Mouse (Mus musculus): ENCODE results near the gene Ehbp1.

Gene Ehbp1

DNA sequence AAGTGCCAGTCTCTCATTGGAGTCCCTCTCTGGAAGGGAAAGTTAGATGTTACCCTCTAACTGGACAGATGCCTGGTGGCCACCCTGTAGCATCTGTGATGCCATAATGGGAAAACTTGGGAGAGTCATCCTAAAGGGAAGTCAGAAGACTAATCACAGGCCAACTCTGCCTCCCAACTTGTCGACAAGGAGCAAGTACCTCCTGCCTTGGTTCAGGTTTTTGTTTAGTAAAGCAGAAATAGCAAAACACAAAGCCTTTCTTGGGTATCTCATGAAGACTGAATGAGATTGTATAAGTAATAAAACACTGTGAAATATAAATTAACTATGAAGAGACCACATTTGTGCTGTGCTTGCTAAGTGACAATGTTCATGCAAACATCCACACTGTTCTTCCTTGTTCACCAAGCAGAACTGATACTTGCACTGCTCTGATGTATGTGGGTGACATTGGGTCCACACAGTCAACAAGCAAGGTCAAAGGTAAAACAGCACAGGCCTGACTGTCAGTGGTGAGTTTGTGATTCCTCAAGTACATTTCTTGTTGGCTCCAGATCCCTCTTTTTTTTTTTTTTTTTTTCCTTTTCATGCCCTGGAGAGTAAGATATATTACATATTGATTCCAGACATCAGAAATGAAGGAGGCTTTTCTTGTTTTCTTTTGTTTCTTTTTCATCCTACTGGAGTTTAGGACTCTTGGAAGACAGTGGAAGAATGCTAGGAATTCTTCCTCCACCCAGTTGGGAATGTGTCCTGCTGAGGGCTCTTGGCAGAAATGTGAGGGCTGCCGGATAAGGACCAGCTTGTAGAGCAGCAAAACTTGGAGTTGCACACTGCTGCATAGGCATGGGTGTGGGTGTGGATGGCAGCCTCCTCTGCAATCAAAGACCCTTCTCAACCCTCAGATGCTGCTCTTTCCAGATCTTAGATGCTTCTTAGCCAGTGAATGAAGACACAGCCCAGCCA lies at the start of gene Ehbp1:
Gene Ehbp1, minus strand, starts transcription at position 51 of the 966 bp plus-strand sequence.
- no peak for DNase-seq

GRCm38 (mm10) chr11:22387472-22388098 lies 45.5 kb upstream of the Ehbp1 start:
- DNase-seq, result no peak

DNA sequence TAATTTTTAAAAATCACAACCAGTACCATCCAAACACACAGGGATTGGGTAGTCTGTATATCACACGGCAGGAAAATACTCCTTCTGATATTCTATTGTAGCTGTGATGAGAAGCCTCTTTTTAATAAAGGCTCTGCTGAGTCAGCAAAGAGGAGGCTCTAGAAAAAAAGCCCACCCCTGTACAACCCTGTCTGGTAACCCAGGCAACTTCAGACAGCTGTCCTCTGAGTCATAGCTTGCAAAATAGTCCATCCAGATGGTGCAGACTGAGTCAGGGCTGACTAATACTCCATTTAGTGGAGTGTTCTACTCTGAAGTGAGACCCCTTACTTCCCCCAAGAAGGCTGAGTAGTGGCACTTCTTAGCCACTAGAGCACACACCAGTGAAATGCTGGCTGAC lies 41.4 kb upstream of the Ehbp1 start:
- DNase-seq, result no peak

DNA sequence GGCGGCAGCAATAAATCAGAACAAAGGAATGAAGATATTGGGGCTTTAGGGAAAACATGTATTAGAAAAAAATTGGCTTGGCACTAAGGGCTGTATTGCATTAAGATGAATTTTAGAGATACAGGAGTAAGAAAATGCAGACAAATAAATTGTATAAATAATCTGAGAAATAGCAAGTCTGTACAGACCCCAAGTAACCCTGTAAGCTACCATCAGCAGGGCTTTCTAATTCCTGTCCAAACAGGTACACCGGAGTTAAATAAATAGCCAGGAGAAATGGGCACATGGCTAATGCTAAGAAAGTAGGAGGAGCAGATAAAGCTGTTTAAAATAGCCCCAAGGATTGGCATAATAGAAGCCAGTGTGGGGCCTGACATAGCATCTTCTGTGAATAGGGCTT lies 32.7 kb upstream of the Ehbp1 start:
- DNase-seq, result no peak

DNA sequence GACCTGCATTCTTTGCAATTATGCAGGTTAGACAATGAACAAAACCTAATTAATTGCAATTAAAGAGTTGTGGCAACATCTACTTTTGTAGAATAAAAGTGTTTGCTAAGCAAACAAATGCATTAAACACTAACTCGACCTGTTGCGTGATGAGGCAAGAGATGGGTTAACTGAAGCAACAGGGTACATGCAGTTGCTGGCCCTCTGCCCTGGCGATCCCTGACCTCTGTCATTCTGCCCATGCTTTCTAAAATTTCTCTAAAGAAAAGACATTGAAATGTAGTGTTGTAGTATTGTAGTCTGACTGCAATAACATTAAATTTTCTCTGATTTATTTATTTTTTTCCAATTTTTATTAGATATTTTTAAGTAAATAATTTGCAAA lies 31.2 kb upstream of the Ehbp1 start:
- no peak for DNase-seq

DNA sequence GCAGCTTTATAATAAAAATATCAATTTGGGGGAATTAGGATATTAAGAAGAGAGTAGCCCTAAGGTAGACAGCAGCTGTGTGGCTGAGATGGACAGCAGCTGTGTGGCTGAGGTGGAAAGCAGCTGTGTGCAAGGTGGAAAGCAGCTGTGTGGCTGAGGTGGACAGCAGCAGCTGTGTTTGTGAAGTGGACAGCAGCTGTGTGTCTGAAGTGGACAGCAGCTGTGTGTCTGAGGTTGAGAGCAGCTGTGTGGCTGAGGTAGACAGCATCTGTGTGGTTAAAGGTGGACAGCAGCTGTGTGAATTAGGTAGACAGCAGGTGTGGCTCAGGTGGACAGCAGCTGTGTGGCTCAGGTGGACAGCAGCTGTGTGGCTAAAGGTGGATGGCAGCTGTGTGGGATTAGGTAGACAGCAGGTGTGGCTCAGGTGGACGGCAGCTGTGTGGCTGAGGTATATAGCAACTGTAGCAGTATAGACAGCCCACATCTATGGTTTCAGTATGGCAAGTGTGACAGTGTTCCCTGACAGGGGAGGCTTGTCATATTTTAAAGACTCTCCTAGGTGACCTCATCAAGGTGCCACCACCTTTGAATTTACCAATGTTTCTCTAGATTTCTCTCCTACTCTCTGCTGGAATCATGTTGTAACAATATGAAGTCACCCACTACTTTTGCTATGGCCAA lies 30.7 kb upstream of the Ehbp1 start:
- no peak for DNase-seq

DNA sequence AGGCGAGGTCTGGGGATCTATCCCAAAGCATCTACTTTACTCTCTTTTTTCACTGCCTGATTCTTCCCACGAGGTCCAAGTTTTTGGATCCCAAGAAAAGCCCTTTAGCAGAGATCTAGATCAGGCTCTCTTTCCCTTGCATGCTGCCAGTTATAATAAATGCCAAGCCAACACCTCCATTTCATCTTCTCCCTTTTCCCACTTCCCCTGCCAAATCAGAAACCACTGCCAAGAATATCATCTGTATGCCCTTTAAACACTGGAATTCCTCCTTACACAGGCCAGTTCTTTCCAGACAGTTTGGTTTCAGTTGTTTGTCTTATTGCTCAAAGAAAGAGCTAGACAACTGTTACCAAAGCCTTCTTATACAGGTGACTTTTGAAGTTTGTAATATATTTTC lies 27.7 kb upstream of the Ehbp1 start:
- no peak for DNase-seq

DNA sequence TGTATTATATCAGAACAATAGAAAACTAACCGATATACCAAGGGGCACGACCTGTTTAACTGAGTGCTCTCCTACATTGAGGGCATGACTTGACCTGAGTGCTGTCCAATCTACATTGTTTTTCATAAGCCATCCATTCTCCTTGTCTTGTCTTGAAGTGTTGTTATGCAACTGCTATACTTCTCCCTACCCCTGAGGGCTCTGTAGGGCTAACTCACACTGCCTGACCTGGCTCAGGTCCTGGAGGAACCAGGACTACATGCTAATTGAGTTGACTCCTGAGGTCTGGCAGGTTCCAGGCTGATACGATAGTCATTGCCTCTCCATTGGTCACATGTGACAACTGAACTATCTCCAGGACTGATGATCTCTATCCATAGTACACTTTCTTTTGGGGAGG lies 26.5 kb upstream of the Ehbp1 start:
- no peak for DNase-seq

DNA sequence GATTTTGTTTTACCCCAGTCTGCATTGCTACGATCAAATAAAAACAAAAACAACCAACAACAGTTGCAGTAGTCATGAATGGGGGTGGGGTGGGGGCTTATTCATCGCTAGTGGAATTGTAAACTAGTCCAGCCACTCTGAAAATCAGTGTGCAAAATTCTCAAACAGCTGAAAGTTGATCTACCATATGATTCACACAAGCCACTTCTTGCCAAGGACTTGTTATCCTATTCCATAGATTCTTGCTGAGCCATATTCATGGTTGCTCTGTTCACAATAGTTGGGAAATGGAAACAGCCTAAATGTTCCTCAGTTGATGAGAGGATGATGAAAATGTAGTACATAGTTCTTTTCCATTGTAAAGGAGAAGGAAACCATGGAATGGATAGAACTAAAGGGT lies 24.4 kb upstream of the Ehbp1 start:
- no peak for DNase-seq

DNA sequence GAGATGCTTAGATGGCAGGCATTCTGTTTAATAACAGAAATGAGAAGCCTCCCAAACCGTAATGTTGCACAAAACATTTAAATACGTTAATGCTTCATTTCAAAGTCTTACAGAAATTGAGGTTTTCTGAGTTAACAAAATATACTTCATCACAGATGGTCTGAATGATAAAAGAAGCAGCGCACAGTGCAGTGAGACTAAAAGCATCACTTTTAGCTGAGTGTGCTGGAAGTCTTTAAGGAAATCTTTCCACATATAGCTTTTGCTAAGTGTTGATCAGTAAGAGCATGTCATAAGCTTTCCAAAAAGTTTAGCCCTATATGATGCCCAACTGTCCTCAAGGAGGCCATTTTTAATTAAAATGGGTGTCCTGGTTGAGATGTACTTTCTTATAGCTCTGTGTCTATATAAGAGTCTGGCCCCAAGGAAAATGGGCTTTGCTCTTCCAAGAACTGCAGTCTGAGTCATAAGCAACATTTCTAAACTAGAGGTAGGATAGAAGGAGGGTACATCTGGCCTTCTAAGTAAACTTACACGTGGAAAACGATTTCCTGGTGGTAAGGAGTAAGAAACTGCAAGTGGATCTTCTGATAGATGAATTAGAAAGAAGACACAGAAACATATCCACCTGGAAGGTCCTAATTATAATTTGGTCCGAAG lies 12.0 kb upstream of the Ehbp1 start:
- no peak for DNase-seq

DNA sequence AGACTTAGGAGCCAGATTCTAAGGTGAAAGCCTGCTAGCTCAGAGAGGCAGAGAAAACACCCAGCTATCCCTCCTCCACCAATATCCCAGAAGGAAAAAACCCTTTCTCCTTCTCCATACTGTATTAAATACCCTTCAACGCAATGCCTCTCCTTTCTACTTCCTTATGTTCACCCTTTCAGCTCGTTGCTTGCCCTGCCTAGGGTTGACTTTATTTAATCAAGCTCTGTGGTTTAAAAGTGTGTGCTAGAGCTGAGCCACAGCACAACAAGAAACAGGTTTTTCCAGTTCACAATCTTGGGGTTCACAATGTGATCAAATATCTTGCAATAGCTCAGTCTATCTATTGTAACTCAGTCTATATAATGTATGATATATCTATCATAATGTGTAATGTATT lies 7.9 kb upstream of the Ehbp1 start:
- no peak for DNase-seq

DNA sequence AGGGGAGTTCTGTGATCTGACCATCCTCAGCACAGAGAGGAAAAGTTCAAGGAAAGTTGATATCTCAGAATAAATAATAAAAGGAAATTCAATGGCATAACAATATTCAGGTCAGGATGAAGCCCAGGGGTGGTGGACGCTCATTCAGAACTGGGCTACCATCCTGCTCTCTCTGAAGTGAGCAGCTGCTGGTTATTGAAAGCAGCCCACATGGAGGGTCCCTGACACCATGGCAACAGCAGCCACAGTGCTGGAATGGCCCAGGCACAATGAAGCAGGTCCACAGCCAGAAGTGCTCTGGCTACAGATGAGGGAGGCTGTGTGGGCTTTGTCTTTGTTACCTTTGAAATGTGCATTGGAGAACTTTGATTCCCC lies 6.4 kb upstream of the Ehbp1 start:
- no peak for DNase-seq

- DNase-seq, result no peak
Observed at GRCm38 (mm10) chr11:22347651-22348535, 5.8 kb upstream of the Ehbp1 start.

GRCm38 (mm10) chr11:22327302-22327910 lies 14.7 kb downstream of the Ehbp1 start:
- DNase-seq, result no peak

GRCm38 (mm10) chr11:22317824-22318411 lies 24.2 kb downstream of the Ehbp1 start:
- no peak for DNase-seq

GRCm38 (mm10) chr11:22315801-22316200 lies 26.3 kb downstream of the Ehbp1 start:
- no peak for DNase-seq

GRCm38 (mm10) chr11:22301164-22301563 lies 40.9 kb downstream of the Ehbp1 start:
- DNase-seq, result peak in 1 of 2 experiments; percentile 6

DNA sequence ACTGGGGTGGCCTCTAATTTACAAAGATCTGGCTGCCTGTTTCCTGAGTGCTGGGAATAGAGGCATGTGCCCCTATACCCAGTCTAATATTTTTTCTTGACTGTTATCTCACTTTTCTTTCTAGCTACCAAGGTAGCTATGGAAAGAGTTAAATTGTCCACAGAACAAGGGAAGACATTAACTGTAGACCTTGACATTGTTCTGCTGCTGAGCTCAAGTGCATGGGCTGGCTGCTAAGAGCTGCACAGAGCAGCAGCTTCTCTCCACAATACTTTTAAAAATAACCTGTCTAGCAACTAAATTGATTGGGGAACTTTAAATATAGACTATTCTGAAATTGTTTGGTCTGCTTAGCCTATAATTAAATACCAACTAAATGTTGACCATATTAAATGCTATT lies 52.9 kb downstream of the Ehbp1 start:
- DNase-seq, result no peak

DNA sequence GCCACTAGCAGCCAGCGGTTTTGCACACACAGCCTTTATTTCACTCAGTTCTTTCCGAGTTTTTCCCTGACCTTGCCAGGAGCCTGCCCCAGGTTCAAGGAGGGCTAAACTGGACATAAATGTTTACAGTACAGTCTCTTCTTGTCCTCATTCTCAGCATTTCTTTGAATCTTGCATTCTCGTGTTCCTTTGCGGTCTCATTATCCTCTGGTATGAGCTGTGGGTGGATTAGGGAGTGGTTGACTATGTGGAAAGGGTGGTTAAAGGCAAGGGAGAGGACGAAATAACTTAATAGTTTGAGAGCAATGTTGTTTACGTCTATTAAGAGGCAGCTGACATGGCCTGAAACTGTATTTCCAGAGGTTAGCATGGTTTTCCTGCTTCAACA lies 54.6 kb downstream of the Ehbp1 start:
- no peak for DNase-seq

DNA sequence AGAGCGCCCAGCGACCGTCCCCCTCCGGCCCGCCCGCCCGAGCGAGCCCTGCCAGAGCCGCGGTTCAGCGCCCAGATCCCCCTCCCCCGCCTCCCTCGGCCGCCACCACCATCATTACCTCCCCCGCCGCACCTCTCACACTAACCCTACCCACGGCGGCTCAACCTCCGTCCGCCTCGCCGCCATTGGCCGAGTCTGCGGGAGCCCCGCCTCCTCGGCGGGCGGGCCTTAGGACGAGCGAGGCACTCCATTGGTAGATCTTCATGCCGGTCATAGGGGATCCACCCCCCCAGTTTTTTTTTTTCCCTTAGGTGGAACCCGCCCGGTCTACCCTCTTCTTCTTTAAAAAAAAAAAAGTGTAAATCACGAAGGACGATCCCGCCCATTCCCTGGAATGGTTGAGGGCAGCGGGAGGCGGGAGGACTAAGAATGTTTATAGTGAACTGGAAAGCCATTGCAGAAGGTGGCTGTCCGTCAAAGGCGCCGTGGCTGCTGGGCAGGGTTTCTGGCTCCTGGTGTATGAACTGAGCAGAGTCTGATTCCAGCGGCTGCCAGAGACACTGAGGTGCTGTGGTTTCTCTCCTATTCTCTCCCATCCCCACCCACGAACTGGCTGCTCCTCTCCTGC lies 55.1 kb downstream of the Ehbp1 start:
- peak; percentile 97 to 99 for DNase-seq

- DNase-seq, result peak; percentile 62 to 64
Observed at GRCm38 (mm10) chr11:22286371-22286872, 55.7 kb downstream of the Ehbp1 start.

All from cerebellum, postnatal 36 days (tissue).